Mouse (Mus musculus) ES-Bruce4 (cell line): Measurements from ENCODE around the gene Ptprg. TPM values are rescaled to one million over a fixed set of nuclear protein-coding genes. Genes with fewer than 3 reads are reported as not detected.

Source experiments
- H3K27ac ChIP-seq: 2 replicates; pipeline ENCODE4 v1.5.1; 2012; ENCODE audit warnings: low read length, inconsistent platforms; ENCODE audit not compliant: insufficient read depth
- H3K27me3 ChIP-seq: 2 replicates; pipeline ENCODE4 v1.6.1; 2012; ENCODE audit warnings: mild to moderate bottlenecking, low read length, inconsistent platforms; ENCODE audit not compliant: control insufficient read depth, poor library complexity, insufficient read depth, severe bottlenecking
- H3K36me3 ChIP-seq: 2 replicates; pipeline ENCODE4 v1.6.1; 2012; ENCODE audit warnings: inconsistent platforms, mild to moderate bottlenecking, low read length, moderate library complexity; ENCODE audit not compliant: control insufficient read depth, poor library complexity, insufficient read depth, severe bottlenecking
- H3K4me1 ChIP-seq: one replicate; pipeline ENCODE4 v1.8.1; 2011; ENCODE audit warnings: low read length; ENCODE audit not compliant: control insufficient read depth, insufficient read depth
- H3K4me3 ChIP-seq: 2 replicates; pipeline ENCODE4 v1.5.1; 2011; ENCODE audit warnings: low read depth, mild to moderate bottlenecking, low read length
- H3K9ac ChIP-seq: 2 replicates; pipeline ENCODE4 v1.6.1; 2012; ENCODE audit warnings: low read depth, mild to moderate bottlenecking, inconsistent platforms; ENCODE audit not compliant: poor library complexity, severe bottlenecking
- H3K9me3 ChIP-seq: replicated peaks from 2 replicates; pipeline ENCODE4 v1.6.1; 2012; ENCODE audit warnings: mild to moderate bottlenecking, low read length, inconsistent platforms; ENCODE audit not compliant: control insufficient read depth, poor library complexity, insufficient read depth, severe bottlenecking
- CTCF ChIP-seq: IDR thresholded peaks from one replicate; pipeline ENCODE4 v1.8.1; 2011; ENCODE audit warnings: low read depth, low read length
- EP300 ChIP-seq: IDR thresholded peaks from 2 replicates; pipeline ENCODE4 v1.6.1; 2011; ENCODE audit warnings: low read depth, low read length; ENCODE audit not compliant: insufficient read depth
- POLR2A ChIP-seq: IDR thresholded peaks from one replicate; pipeline ENCODE4 v1.8.1; 2011; ENCODE audit warnings: low read length; ENCODE audit not compliant: insufficient read depth
- polyA plus RNA-seq: library from polyadenylated mRNA; stranded (reverse); fragments of >200 nt; gene quantifications from 2 replicates; pipeline ENCODE4 v1.2.4, GENCODE M21; 2011; ENCODE audit warnings: low read depth; ENCODE audit not compliant: missing spikeins, insufficient read depth, insufficient read length

The Ptprg gene
- polyA plus RNA-seq, 1 experiment = 27.4 TPM

- Histone ChIP-seq H3K9me3 (no peaks in the 10 kb centered on the region), H3K4me3 (no peak overlapping the region), H3K27me3 (no peaks in the 10 kb centered on the region), H3K9ac (no peak overlapping the region), H3K36me3 (no peaks in the 10 kb centered on the region), H3K4me1 (no peaks in the 10 kb centered on the region), H3K27ac (no peak overlapping the region)
- peak; percentile 40 for TF ChIP-seq CTCF
- no peak for TF ChIP-seq EP300
Observed at GRCm38 (mm10) chr14:11534456-11534855, 18.9 kb upstream of the Ptprg start.

- no peaks in the 10 kb centered on the region for H3K27me3 ChIP-seq
- H3K4me3 ChIP-seq = no peak overlapping the region
- H3K36me3 ChIP-seq = no peaks in the 10 kb centered on the region
- TF ChIP-seq POLR2A = no peak
- TF ChIP-seq CTCF = no peak
- no peak for TF ChIP-seq EP300
- H3K4me1 ChIP-seq = no peaks in the 10 kb centered on the region
- no peaks in the 10 kb centered on the region for H3K9me3 ChIP-seq
- no peak overlapping the region for H3K9ac ChIP-seq
- H3K27ac ChIP-seq = no peak overlapping the region
Observed at GRCm38 (mm10) chr14:11536121-11536520, 17.2 kb upstream of the Ptprg start.

GRCm38 (mm10) chr14:11551892-11552291, 1.4 kb upstream of the Ptprg start:
- Histone ChIP-seq H3K4me3 (no peak overlapping the region), H3K27ac (no peak overlapping the region), H3K36me3 (no peaks in the 10 kb centered on the region), H3K27me3 (no peaks in the 10 kb centered on the region), H3K9me3 (peaks cover 10% of the 10 kb centered on the region), H3K4me1 (no peaks in the 10 kb centered on the region), H3K9ac (no peak overlapping the region)
- no peak for TF ChIP-seq CTCF
- TF ChIP-seq EP300 = no peak
- TF ChIP-seq POLR2A = no peak

- Histone ChIP-seq H3K36me3 (no peaks in the 10 kb centered on the region), H3K27me3 (no peaks in the 10 kb centered on the region)
- TF ChIP-seq POLR2A = no peak
- no peak for TF ChIP-seq CTCF
- no peak for TF ChIP-seq EP300
Observed at GRCm38 (mm10) chr14:11552521-11553272, 635 bp upstream of the Ptprg start.

GRCm38 (mm10) chr14:11553679-11554305, 460 bp downstream of the Ptprg start:
- H3K9ac ChIP-seq = peak overlapping the region; percentile 96
- peaks cover 10% of the 10 kb centered on the region for H3K9me3 ChIP-seq
- peak overlapping the region; percentile 75 for H3K27ac ChIP-seq
- peaks cover 1% of the 10 kb centered on the region for H3K4me1 ChIP-seq
- no peaks in the 10 kb centered on the region for H3K36me3 ChIP-seq
- no peaks in the 10 kb centered on the region for H3K27me3 ChIP-seq
- 0 out of 2 replicates have a peak, but pooled peaks have one; percentile 0 for TF ChIP-seq EP300
- no peak for TF ChIP-seq POLR2A
- H3K4me3 ChIP-seq = peak overlapping the region; percentile 92

More at GRCm38 (mm10) chr14:11552521-11553272, 635 bp upstream of the Ptprg start:
- H3K4me1 ChIP-seq = no peaks in the 10 kb centered on the region
- peak overlapping the region; percentile 78 for H3K4me3 ChIP-seq
- H3K27ac ChIP-seq = peak overlapping the region; percentile 71
- H3K9me3 ChIP-seq = peaks cover 10% of the 10 kb centered on the region
- peak overlapping the region; percentile 96 for H3K9ac ChIP-seq
